Mouse (Mus musculus): Measurements from ENCODE around the gene Myof. TPM values are rescaled to one million over a fixed set of nuclear protein-coding genes. Genes with fewer than 3 reads are reported as not detected.
A peak's percentile ranks its signal among the peaks of the same experiment; 100 is the strongest.

The Myof gene
- polyA plus RNA-seq, 1 experiment, result 24.2 TPM

DNA sequence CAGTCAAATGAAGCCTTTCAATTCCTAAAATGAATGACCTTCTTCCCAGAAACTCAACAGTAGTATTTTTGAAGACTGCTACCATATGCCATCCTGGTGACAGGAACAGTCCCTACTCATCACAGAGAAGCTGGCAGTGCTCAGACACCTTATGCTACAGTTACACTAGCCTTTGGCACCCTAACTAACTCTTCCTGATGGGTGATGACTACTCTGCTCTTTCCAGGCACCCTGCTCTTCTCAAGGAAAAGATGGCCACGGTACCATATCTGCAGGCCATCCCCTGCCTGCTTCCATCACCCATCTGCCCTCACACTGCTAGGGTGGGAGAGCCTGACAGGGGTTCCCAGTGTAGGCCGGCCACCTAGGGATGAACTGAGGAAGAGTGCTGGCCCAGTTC is 53.4 kb downstream of the Myof start:
- Histone ChIP-seq H3K4me3 (ENCODE audit: insufficient read depth, low read depth, low read length) (no peak overlapping the region), H3K27ac (ENCODE audit: insufficient read depth, low read depth, low read length) (no peak overlapping the region), H3K36me3 (ENCODE audit: control insufficient read depth, insufficient read depth, low read length) (no peaks in the 10 kb centered on the region), H3K27me3 (replicated peaks; ENCODE audit: control insufficient read depth, insufficient read depth, low read length) (no peaks in the 10 kb centered on the region), H3K4me1 (ENCODE audit: control insufficient read depth, insufficient read depth, low read length) (no peaks in the 10 kb centered on the region)
- TF ChIP-seq CTCF (conservative IDR thresholded peaks at IDR 0.05; ENCODE audit: insufficient read depth, insufficient read length, low read depth, low read length) (no peak), POLR2A (IDR thresholded peaks at IDR 0.05; ENCODE audit: low read depth, low read length) (no peak)
- 88% methylated on average over 2 of the region's 2 CpGs for WGBS
- DNase-seq, result no peak

DNA sequence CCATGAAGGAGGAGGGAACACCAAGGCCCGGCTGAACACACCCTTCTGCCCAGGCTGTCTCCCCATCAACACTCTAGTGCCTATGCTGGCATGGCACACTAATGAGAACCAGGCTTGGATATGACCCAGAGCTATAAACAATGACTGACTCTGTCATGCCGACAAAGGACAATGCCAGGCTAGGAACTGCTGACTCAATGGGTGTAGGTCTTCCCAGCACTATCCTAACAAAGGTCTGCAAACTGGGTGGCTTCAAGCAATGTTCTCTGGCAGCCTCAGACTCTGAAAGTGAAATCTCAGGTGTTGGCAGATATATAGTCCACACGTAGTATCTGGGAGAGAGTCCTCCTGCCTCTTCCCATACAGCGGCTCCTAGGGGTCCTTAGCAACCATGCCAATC is 55.2 kb downstream of the Myof start:
- Histone ChIP-seq H3K27me3 (replicated peaks; ENCODE audit: control insufficient read depth, insufficient read depth, low read length) (no peaks in the 10 kb centered on the region), H3K4me1 (ENCODE audit: control insufficient read depth, insufficient read depth, low read length) (no peaks in the 10 kb centered on the region), H3K4me3 (ENCODE audit: insufficient read depth, low read depth, low read length) (no peak overlapping the region), H3K36me3 (ENCODE audit: control insufficient read depth, insufficient read depth, low read length) (no peaks in the 10 kb centered on the region), H3K27ac (ENCODE audit: insufficient read depth, low read depth, low read length) (no peak overlapping the region)
- TF ChIP-seq POLR2A (IDR thresholded peaks at IDR 0.05; ENCODE audit: low read depth, low read length) (no peak), CTCF (conservative IDR thresholded peaks at IDR 0.05; ENCODE audit: insufficient read depth, insufficient read length, low read depth, low read length) (no peak)
- DNase-seq, result no peak
- 83% methylated on average over 4 of the region's 4 CpGs for WGBS

DNA sequence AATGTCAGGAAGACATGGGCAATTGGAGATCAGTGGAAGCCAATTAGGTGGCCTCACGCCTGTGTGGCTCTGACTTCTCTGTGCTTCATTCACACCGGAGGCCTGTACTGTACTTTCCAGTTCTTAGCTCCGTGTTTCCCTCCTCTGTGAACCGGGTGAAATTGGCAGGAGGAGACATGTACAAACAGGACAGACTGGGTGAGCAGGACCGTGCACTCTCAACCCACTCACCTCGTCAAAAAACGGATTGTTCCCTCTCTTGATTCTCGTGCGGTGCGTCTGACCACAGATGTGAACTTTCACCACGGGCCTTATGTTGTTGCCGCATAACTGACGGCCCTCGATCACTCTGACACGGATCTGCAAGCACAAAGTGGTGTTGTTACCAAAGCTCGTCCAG is 57.6 kb downstream of the Myof start:
- TF ChIP-seq POLR2A (IDR thresholded peaks at IDR 0.05; ENCODE audit: low read depth, low read length), result no peak
- TF ChIP-seq CTCF (conservative IDR thresholded peaks at IDR 0.05; ENCODE audit: insufficient read depth, insufficient read length, low read depth, low read length), result no peak
- no peak overlapping the region for H3K4me3 ChIP-seq (ENCODE audit: insufficient read depth, low read depth, low read length)
- H3K36me3 ChIP-seq (ENCODE audit: control insufficient read depth, insufficient read depth, low read length), result no peaks in the 10 kb centered on the region
- no peaks in the 10 kb centered on the region for H3K27me3 ChIP-seq (replicated peaks; ENCODE audit: control insufficient read depth, insufficient read depth, low read length)
- H3K27ac ChIP-seq (ENCODE audit: insufficient read depth, low read depth, low read length), result no peak overlapping the region
- no peaks in the 10 kb centered on the region for H3K4me1 ChIP-seq (ENCODE audit: control insufficient read depth, insufficient read depth, low read length)
- no peak for DNase-seq
- 77% methylated on average over 16 of the region's 16 CpGs for WGBS

DNA sequence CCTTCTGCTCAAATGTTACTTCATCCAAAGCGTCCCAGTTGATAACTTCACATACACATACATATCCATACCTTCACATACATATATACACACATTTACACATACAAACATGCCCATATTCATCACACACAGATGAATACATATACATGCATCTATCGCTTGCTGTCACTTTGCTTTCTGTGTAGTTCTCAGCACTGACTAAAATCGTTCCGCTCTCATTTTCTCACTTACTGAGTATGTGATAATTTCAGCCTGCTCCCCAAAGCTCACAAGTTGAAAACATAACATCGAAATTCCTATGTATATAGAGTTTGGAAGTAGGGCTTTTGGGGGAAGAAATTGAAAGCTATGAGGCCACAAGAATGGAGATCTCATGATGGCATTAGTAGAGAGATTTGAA is 67.4 kb downstream of the Myof start:
- 91% methylated on average over 5 of the region's 5 CpGs for WGBS
- Histone ChIP-seq H3K36me3 (ENCODE audit: control insufficient read depth, insufficient read depth, low read length) (no peaks in the 10 kb centered on the region), H3K27me3 (replicated peaks; ENCODE audit: control insufficient read depth, insufficient read depth, low read length) (no peaks in the 10 kb centered on the region), H3K4me3 (ENCODE audit: insufficient read depth, low read depth, low read length) (no peak overlapping the region), H3K27ac (ENCODE audit: insufficient read depth, low read depth, low read length) (no peak overlapping the region), H3K4me1 (ENCODE audit: control insufficient read depth, insufficient read depth, low read length) (no peaks in the 10 kb centered on the region)
- DNase-seq, result no peak
- TF ChIP-seq CTCF (conservative IDR thresholded peaks at IDR 0.05; ENCODE audit: insufficient read depth, insufficient read length, low read depth, low read length) (no peak), POLR2A (IDR thresholded peaks at IDR 0.05; ENCODE audit: low read depth, low read length) (no peak)

DNA sequence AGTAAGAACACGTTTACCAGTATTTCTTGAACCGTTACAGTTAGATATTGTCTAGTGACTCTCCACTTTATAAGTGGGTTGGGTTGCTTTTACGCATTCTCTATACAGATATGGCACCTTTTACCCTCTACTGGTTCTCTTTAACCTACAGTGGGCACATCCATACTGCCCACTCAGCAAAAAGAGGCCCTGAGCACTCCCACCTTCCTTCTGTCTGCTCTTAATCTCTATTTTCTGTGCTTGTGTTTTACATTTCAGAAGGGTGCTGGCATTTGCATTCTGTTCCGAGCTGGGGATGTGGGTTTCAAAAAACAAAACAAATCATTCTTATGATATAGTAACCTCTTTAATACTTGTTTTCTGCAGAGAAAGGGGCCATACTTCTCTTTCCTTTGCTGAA is 72.8 kb downstream of the Myof start:
- no peak for TF ChIP-seq CTCF (conservative IDR thresholded peaks at IDR 0.05; ENCODE audit: insufficient read depth, insufficient read length, low read depth, low read length)
- no peak for TF ChIP-seq POLR2A (IDR thresholded peaks at IDR 0.05; ENCODE audit: low read depth, low read length)
- Histone ChIP-seq H3K4me1 (ENCODE audit: control insufficient read depth, insufficient read depth, low read length) (peaks cover 4% of the 10 kb centered on the region; the same call in 1 of the 2 replicates), H3K27ac (ENCODE audit: insufficient read depth, low read depth, low read length) (0 out of 2 replicates have a peak overlapping the region, but pooled peaks have one; percentile 14), H3K4me3 (ENCODE audit: insufficient read depth, low read depth, low read length) (no peak overlapping the region), H3K36me3 (ENCODE audit: control insufficient read depth, insufficient read depth, low read length) (no peaks in the 10 kb centered on the region), H3K27me3 (replicated peaks; ENCODE audit: control insufficient read depth, insufficient read depth, low read length) (no peaks in the 10 kb centered on the region)
- 63% methylated on average over 4 of the region's 4 CpGs for WGBS
- no peak for DNase-seq

DNA sequence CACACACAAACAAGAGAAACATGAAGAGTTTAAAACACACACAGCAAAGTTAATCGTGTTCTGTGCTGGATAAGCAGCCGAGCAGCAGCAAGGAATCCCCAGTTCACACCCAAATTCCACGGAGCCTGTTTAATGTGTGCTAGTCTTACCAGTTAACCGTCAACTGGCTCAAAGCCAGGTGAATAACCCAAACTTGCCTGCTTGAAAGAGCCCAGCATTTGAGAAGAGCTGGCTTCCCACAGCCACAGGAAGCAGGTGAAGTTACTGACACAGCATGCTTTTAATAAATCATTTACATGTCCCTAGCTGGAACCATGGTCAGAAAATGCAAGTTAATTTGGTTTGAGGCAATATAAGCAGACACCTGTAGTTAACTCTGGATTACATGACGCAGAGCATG is 73.4 kb downstream of the Myof start:
- Histone ChIP-seq H3K27me3 (replicated peaks; ENCODE audit: control insufficient read depth, insufficient read depth, low read length) (no peaks in the 10 kb centered on the region), H3K27ac (ENCODE audit: insufficient read depth, low read depth, low read length) (no peak overlapping the region), H3K4me3 (ENCODE audit: insufficient read depth, low read depth, low read length) (no peak overlapping the region), H3K4me1 (ENCODE audit: control insufficient read depth, insufficient read depth, low read length) (peaks cover 4% of the 10 kb centered on the region; the same call in 1 of the 2 replicates), H3K36me3 (ENCODE audit: control insufficient read depth, insufficient read depth, low read length) (no peaks in the 10 kb centered on the region)
- no peak for TF ChIP-seq CTCF (conservative IDR thresholded peaks at IDR 0.05; ENCODE audit: insufficient read depth, insufficient read length, low read depth, low read length)
- no peak for TF ChIP-seq POLR2A (IDR thresholded peaks at IDR 0.05; ENCODE audit: low read depth, low read length)
- DNase-seq, result peak; percentile 94
- 14% methylated on average over 5 of the region's 5 CpGs for WGBS

DNA sequence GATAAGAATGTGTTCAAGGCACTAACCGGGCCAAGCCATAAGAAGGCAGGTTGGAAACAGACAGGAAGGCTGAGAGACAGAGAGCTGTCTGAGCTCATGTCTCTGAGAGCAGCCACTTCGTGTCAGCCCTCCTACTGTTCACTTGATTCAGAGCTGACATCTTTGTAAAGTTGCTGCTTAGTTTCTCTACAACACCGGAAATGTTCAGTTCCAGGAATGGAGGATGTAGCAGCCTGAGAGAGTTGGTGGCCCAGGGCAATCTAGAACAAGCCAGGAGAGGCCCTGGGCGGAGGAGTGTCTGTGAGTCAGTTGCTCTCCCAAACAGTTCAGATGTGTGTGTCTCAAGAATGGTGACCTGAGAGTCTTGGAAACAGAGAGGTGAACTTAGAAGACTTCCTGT is 77.5 kb downstream of the Myof start:
- DNase-seq, result no peak
- H3K36me3 ChIP-seq (ENCODE audit: control insufficient read depth, insufficient read depth, low read length), result no peaks in the 10 kb centered on the region; the same call in 1 of the 2 replicates
- WGBS, result 79% methylated on average over 4 of the region's 4 CpGs
- peaks cover 4% of the 10 kb centered on the region; the same call in 1 of the 2 replicates for H3K4me1 ChIP-seq (ENCODE audit: control insufficient read depth, insufficient read depth, low read length)
- no peak overlapping the region for H3K27ac ChIP-seq (ENCODE audit: insufficient read depth, low read depth, low read length)
- TF ChIP-seq CTCF (conservative IDR thresholded peaks at IDR 0.05; ENCODE audit: insufficient read depth, insufficient read length, low read depth, low read length) (no peak), POLR2A (IDR thresholded peaks at IDR 0.05; ENCODE audit: low read depth, low read length) (no peak)
- no peaks in the 10 kb centered on the region for H3K27me3 ChIP-seq (replicated peaks; ENCODE audit: control insufficient read depth, insufficient read depth, low read length)
- H3K4me3 ChIP-seq (ENCODE audit: insufficient read depth, low read depth, low read length), result no peak overlapping the region

Data from kidney, adult 2 months (tissue).